Mouse (Mus musculus): ENCODE measurements around the gene Gm13090. TPM values are rescaled to one million over a fixed set of nuclear protein-coding genes. Genes with fewer than 3 reads are reported as not detected.
A peak's percentile ranks its signal among the peaks of the same experiment; 100 is the strongest.

Gene Gm13090
- polyA plus RNA-seq, 1 experiment from 2014 or later = not detected

GRCm38 (mm10) chr4:151129725-151130557, 40.6 kb downstream of the Gm13090 start:
- H3K9ac ChIP-seq (ENCODE audit: low read depth, low read length) = peak overlapping the region; percentile 93
- H3K27ac ChIP-seq (ENCODE audit: low read length) = peak overlapping the region; percentile 100
- peaks cover 41% of the 10 kb centered on the region for H3K4me1 ChIP-seq (ENCODE audit: control insufficient read depth, insufficient read depth, low read length)
- no peaks in the 10 kb centered on the region for H3K9me3 ChIP-seq (replicated peaks; ENCODE audit: control insufficient read depth, low read length, poor library complexity, severe bottlenecking)
- H3K36me3 ChIP-seq (ENCODE audit: control insufficient read depth, insufficient read depth, low read length) = no peaks in the 10 kb centered on the region
- H3K4me3 ChIP-seq (ENCODE audit: low read depth, low read length) = peak overlapping the region; percentile 51
- no peaks in the 10 kb centered on the region for H3K27me3 ChIP-seq (ENCODE audit: control insufficient read depth, insufficient read depth, low read depth, low read length)
- WGBS = 55% methylated on average over 16 of the region's 16 CpGs
- no peak for ATAC-seq
- H3K4me2 ChIP-seq (ENCODE audit: low read length) = peak overlapping the region; percentile 89

DNA sequence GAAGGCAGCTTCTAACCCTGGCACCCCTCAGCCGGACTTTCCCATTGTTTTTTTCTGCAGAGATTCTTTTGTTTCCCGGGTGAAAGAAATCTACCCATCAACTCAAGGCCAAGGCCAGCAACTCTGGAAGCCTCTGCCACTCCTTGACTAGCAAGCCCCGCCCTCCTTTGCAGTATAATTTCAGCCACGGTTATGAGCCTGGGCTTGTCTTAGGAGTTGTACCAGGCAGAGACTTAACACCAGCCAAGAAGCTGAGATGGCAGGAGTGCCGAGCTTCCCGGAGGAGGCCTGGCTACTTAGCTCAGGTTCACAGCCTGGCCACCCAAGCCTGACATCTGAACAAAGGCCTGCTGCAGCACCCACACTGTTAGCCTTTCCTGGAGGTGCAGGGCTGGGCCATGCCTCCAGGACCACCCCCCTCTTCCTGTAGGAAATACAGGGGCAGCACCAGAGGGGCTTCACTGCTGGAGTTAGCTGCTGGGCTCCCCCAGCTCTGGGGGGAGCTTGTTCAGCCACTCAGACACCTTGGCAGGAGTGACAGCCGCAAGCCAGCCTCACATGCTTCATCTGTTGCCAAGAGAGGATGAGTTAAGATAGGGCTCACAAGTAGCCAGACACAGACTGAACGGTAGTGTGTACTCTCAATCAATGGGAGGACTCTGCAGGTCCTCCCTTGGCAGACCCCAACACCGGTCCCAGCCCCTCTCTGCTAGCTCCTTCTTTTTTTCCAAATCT, 41.6 kb downstream of the Gm13090 start:
- no peak overlapping the region for H3K4me3 ChIP-seq (ENCODE audit: low read depth, low read length)
- 47% methylated on average over 9 of the region's 9 CpGs for WGBS
- no peak overlapping the region for H3K4me2 ChIP-seq (ENCODE audit: low read length)
- H3K36me3 ChIP-seq (ENCODE audit: control insufficient read depth, insufficient read depth, low read length) = no peaks in the 10 kb centered on the region
- no peaks in the 10 kb centered on the region for H3K27me3 ChIP-seq (ENCODE audit: control insufficient read depth, insufficient read depth, low read depth, low read length)
- H3K9ac ChIP-seq (ENCODE audit: low read depth, low read length) = peak overlapping the region; percentile 42; the same call in 1 of the 2 replicates
- H3K9me3 ChIP-seq (replicated peaks; ENCODE audit: control insufficient read depth, low read length, poor library complexity, severe bottlenecking) = no peaks in the 10 kb centered on the region
- H3K27ac ChIP-seq (ENCODE audit: low read length) = peak overlapping the region; percentile 100
- no peak for ATAC-seq
- H3K4me1 ChIP-seq (ENCODE audit: control insufficient read depth, insufficient read depth, low read length) = peaks cover 36% of the 10 kb centered on the region

DNA sequence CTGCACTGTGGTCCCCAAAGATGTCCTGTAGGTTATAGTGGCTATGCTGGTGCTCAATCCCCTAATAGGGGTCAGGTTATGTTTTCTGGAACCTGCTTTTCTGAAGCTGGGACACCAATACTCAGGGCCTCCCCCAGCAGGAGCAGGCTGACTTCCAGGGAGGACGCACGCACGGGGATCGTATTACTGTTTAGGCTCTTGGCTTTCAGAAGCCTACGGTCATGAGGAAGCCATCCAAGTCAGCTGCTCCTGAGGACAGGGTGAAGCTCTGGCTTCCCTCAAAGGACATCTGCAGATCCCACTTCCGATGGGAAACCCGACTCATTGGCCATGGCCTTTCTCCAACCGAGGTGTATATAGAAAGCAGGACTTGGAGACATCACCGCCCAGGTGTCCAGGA, 43.1 kb downstream of the Gm13090 start:
- H3K9me3 ChIP-seq (replicated peaks; ENCODE audit: control insufficient read depth, low read length, poor library complexity, severe bottlenecking) = no peaks in the 10 kb centered on the region
- H3K4me1 ChIP-seq (ENCODE audit: control insufficient read depth, insufficient read depth, low read length) = peaks cover 24% of the 10 kb centered on the region
- no peak overlapping the region for H3K27ac ChIP-seq (ENCODE audit: low read length)
- 85% methylated on average over 9 of the region's 9 CpGs for WGBS
- no peak overlapping the region for H3K4me2 ChIP-seq (ENCODE audit: low read length)
- H3K4me3 ChIP-seq (ENCODE audit: low read depth, low read length) = no peak overlapping the region
- H3K27me3 ChIP-seq (ENCODE audit: control insufficient read depth, insufficient read depth, low read depth, low read length) = no peaks in the 10 kb centered on the region
- no peak for ATAC-seq
- no peaks in the 10 kb centered on the region for H3K36me3 ChIP-seq (ENCODE audit: control insufficient read depth, insufficient read depth, low read length)
- H3K9ac ChIP-seq (ENCODE audit: low read depth, low read length) = no peak overlapping the region

DNA sequence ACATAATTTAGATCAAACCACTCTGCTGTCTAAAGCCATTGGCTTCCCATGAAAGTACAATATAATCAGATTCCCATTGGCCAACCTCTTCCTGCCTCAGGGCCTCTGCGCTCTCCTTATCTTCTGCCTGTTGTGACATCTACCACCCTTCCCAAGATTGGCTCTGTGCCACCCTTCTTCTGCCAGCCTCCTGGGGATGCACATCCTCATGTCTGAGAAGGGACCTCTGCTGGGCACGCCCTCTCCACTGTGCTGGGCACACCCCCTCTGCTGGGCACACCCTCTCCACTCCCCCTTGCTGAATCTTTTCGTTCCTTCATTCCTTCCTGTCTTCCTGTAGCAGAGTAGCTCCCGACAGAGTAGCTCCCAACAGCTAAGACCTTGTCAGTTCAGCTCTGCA, 44.4 kb downstream of the Gm13090 start:
- ATAC-seq = no peak
- Histone ChIP-seq H3K4me1 (ENCODE audit: control insufficient read depth, insufficient read depth, low read length) (peaks cover 31% of the 10 kb centered on the region), H3K4me2 (ENCODE audit: low read length) (no peak overlapping the region), H3K9me3 (replicated peaks; ENCODE audit: control insufficient read depth, low read length, poor library complexity, severe bottlenecking) (no peaks in the 10 kb centered on the region), H3K36me3 (ENCODE audit: control insufficient read depth, insufficient read depth, low read length) (no peaks in the 10 kb centered on the region), H3K9ac (ENCODE audit: low read depth, low read length) (no peak overlapping the region), H3K27ac (ENCODE audit: low read length) (no peak overlapping the region), H3K27me3 (ENCODE audit: control insufficient read depth, insufficient read depth, low read depth, low read length) (no peaks in the 10 kb centered on the region), H3K4me3 (ENCODE audit: low read depth, low read length) (no peak overlapping the region)
- WGBS = 74% methylated on average over 4 of the region's 4 CpGs

GRCm38 (mm10) chr4:151135491-151135890, 46.1 kb downstream of the Gm13090 start:
- Histone ChIP-seq H3K36me3 (ENCODE audit: control insufficient read depth, insufficient read depth, low read length) (no peaks in the 10 kb centered on the region), H3K9ac (ENCODE audit: low read depth, low read length) (no peak overlapping the region), H3K4me1 (ENCODE audit: control insufficient read depth, insufficient read depth, low read length) (peaks cover 35% of the 10 kb centered on the region), H3K27me3 (ENCODE audit: control insufficient read depth, insufficient read depth, low read depth, low read length) (no peaks in the 10 kb centered on the region), H3K9me3 (replicated peaks; ENCODE audit: control insufficient read depth, low read length, poor library complexity, severe bottlenecking) (no peaks in the 10 kb centered on the region), H3K27ac (ENCODE audit: low read length) (no peak overlapping the region), H3K4me3 (ENCODE audit: low read depth, low read length) (no peak overlapping the region), H3K4me2 (ENCODE audit: low read length) (no peak overlapping the region)
- no peak for ATAC-seq
- 88% methylated on average over 8 of the region's 8 CpGs for WGBS

- 57% methylated on average over 5 of the region's 5 CpGs for WGBS
- peak overlapping the region; percentile 47 for H3K4me2 ChIP-seq (ENCODE audit: low read length)
- no peaks in the 10 kb centered on the region for H3K9me3 ChIP-seq (replicated peaks; ENCODE audit: control insufficient read depth, low read length, poor library complexity, severe bottlenecking)
- no peak overlapping the region; the same call in 1 of the 2 replicates for H3K9ac ChIP-seq (ENCODE audit: low read depth, low read length)
- no peaks in the 10 kb centered on the region for H3K36me3 ChIP-seq (ENCODE audit: control insufficient read depth, insufficient read depth, low read length)
- ATAC-seq = no peak
- H3K27ac ChIP-seq (ENCODE audit: low read length) = peak overlapping the region; percentile 90
- no peak overlapping the region for H3K4me3 ChIP-seq (ENCODE audit: low read depth, low read length)
- peaks cover 36% of the 10 kb centered on the region for H3K4me1 ChIP-seq (ENCODE audit: control insufficient read depth, insufficient read depth, low read length)
- H3K27me3 ChIP-seq (ENCODE audit: control insufficient read depth, insufficient read depth, low read depth, low read length) = no peaks in the 10 kb centered on the region
These were observed 48.3 kb downstream of the Gm13090 start for GRCm38 (mm10) chr4:151137701-151138100.

GRCm38 (mm10) chr4:151138135-151138534, 48.8 kb downstream of the Gm13090 start:
- peak overlapping the region; percentile 90 for H3K27ac ChIP-seq (ENCODE audit: low read length)
- no peaks in the 10 kb centered on the region for H3K36me3 ChIP-seq (ENCODE audit: control insufficient read depth, insufficient read depth, low read length)
- H3K27me3 ChIP-seq (ENCODE audit: control insufficient read depth, insufficient read depth, low read depth, low read length) = no peaks in the 10 kb centered on the region
- ATAC-seq = no peak
- H3K4me3 ChIP-seq (ENCODE audit: low read depth, low read length) = no peak overlapping the region
- WGBS = 21% methylated on average over 10 of the region's 10 CpGs
- H3K9me3 ChIP-seq (replicated peaks; ENCODE audit: control insufficient read depth, low read length, poor library complexity, severe bottlenecking) = no peaks in the 10 kb centered on the region
- peak overlapping the region; percentile 47 for H3K4me2 ChIP-seq (ENCODE audit: low read length)
- 0 out of 2 replicates have a peak overlapping the region, but pooled peaks have one; percentile 52 for H3K9ac ChIP-seq (ENCODE audit: low read depth, low read length)
- H3K4me1 ChIP-seq (ENCODE audit: control insufficient read depth, insufficient read depth, low read length) = peaks cover 36% of the 10 kb centered on the region

DNA sequence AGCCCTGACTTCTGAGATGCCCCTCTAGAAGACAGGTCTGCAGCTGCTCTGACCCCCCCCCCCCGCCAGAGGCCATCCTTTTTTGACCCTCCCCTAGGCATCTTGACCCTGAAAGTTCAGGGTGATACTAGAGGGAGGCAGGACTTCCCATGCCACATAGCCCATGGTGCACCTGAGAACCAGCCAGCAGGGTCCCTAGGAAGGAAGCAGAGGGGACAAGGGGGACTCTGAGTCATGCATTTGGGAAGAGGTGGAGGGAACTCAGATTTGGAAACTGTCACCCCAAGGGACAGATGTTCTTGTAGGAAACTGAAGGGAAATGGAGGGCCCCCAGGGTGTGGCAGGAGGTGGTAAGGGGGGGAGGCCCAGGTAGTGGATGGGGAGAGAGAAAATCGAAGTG, 49.2 kb downstream of the Gm13090 start:
- H3K9ac ChIP-seq (ENCODE audit: low read depth, low read length) = peak overlapping the region; percentile 52

More for the DNA sequence above, 49.2 kb downstream of the Gm13090 start:
- 10% methylated on average over 2 of the region's 2 CpGs for WGBS
- no peaks in the 10 kb centered on the region for H3K36me3 ChIP-seq (ENCODE audit: control insufficient read depth, insufficient read depth, low read length)
- no peaks in the 10 kb centered on the region for H3K9me3 ChIP-seq (replicated peaks; ENCODE audit: control insufficient read depth, low read length, poor library complexity, severe bottlenecking)
- no peak for ATAC-seq
- H3K4me3 ChIP-seq (ENCODE audit: low read depth, low read length) = no peak overlapping the region
- H3K27me3 ChIP-seq (ENCODE audit: control insufficient read depth, insufficient read depth, low read depth, low read length) = no peaks in the 10 kb centered on the region
- peaks cover 36% of the 10 kb centered on the region for H3K4me1 ChIP-seq (ENCODE audit: control insufficient read depth, insufficient read depth, low read length)
- peak overlapping the region; percentile 47; the same call in 1 of the 2 replicates for H3K4me2 ChIP-seq (ENCODE audit: low read length)
- peak overlapping the region; percentile 90 for H3K27ac ChIP-seq (ENCODE audit: low read length)
